Mouse (Mus musculus) midbrain, embryonic 16.5 days (tissue): ENCODE results near the gene Ryr1. TPM values are rescaled to one million over a fixed set of nuclear protein-coding genes. Genes with fewer than 3 reads are reported as not detected.
"Not testable (repeated sequence)": the region's sequence is repeated elsewhere in the genome, so short reads cannot be mapped to it uniquely, and the experiment has no call there.

Source experiments
- ATAC-seq: fragments of 200-750 bp; cut with Nextera tagmentation; 2 replicates; pipeline ENCODE4 v1.8.0; 2017; ENCODE audit warnings: moderate TSS enrichment
- H3K27ac ChIP-seq: fragments of 300-500 bp; sonication (generic); 2 replicates; pipeline ENCODE4 v1.5.1; 2014; ENCODE audit warnings: mild to moderate bottlenecking, low read length, mixed read lengths
- H3K27me3 ChIP-seq: fragments of 300-500 bp; sonication (generic); 2 replicates; pipeline ENCODE4 v1.6.1; 2014; ENCODE audit warnings: low read depth, low read length, mixed read lengths; ENCODE audit not compliant: control insufficient read depth, insufficient read depth
- H3K36me3 ChIP-seq: fragments of 300-500 bp; sonication (generic); 2 replicates; pipeline ENCODE4 v1.6.1; 2014; ENCODE audit warnings: mild to moderate bottlenecking, low read length, moderate library complexity, mixed read lengths; ENCODE audit not compliant: control insufficient read depth, insufficient read depth
- H3K4me1 ChIP-seq: fragments of 300-500 bp; sonication (generic); 2 replicates; pipeline ENCODE4 v1.6.1; 2014; ENCODE audit warnings: mild to moderate bottlenecking, low read length, mixed read lengths; ENCODE audit not compliant: control insufficient read depth, insufficient read depth
- H3K4me2 ChIP-seq: fragments of 300-500 bp; sonication (generic); 2 replicates; pipeline ENCODE4 v1.6.1; 2014; ENCODE audit warnings: mild to moderate bottlenecking, low read length, mixed read lengths
- H3K4me3 ChIP-seq: fragments of 300-500 bp; sonication (generic); 2 replicates; pipeline ENCODE4 v1.5.1; 2014; ENCODE audit warnings: low read depth, mild to moderate bottlenecking, low read length, moderate library complexity, mixed read lengths
- H3K9ac ChIP-seq: fragments of 300-500 bp; sonication (generic); 2 replicates; pipeline ENCODE4 v1.6.1; 2014; ENCODE audit warnings: low read depth, low read length, mixed read lengths
- H3K9me3 ChIP-seq: fragments of 300-500 bp; sonication (generic); replicated peaks from 2 replicates; pipeline ENCODE4 v1.6.1; 2014; ENCODE audit warnings: mild to moderate bottlenecking, low read length, mixed read lengths; ENCODE audit not compliant: control insufficient read depth, poor library complexity, severe bottlenecking
- WGBS: fragments of 180-500 bp; shearing (Covaris S2); extraction: QIAGEN DNeasy Blood & Tissue Kit; methylation state at CpG from one replicate; pipeline ENCODE4 v1.1.7; 2014; 5-methylcytosine and 5-hydroxymethylcytosine counted together
- polyA plus RNA-seq: library from polyadenylated mRNA; unstranded; fragments of >200 nt; fragmentation: Nextera tagmentation; extraction: Ambion mirVana; gene quantifications from 2 replicates; pipeline ENCODE4 v1.2.1, GENCODE M21; 2015

Gene Ryr1
- polyA plus RNA-seq, 1 experiment from 2014 or later = 14.4 TPM

- H3K9me3 ChIP-seq = no peaks in the 10 kb centered on the region
- no peak overlapping the region for H3K9ac ChIP-seq
- H3K27me3 ChIP-seq = no peaks in the 10 kb centered on the region
- no peak overlapping the region for H3K4me3 ChIP-seq
- 82% methylated on average over 12 of the region's 12 CpGs for WGBS
- no peak for ATAC-seq
- peaks cover 8% of the 10 kb centered on the region for H3K36me3 ChIP-seq
- no peak overlapping the region for H3K4me2 ChIP-seq
- H3K27ac ChIP-seq = no peak overlapping the region
- no peaks in the 10 kb centered on the region for H3K4me1 ChIP-seq
Measured at GRCm38 (mm10) chr7:28969672-28970394, 155.1 kb downstream of the Ryr1 start.

DNA sequence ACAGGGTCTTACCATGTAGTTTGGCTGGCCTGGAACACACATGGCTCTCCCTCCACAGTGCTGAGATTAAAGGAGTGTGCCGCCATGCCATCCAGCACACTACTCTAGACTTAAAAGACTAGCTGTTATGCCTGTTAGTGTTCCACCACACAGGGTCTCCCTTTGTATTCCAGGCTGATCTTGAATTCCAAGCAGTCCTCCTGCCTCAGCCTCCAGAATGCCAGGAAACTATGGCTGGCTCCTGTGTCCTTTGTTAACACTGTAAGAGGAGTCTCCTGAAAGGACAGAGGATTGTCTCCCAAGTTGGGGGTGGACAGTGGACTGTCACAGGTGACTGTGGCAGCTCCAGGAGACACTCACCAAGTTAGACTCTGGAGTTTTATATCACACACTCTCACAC is 155.7 kb downstream of the Ryr1 start:
- no peak overlapping the region for H3K9ac ChIP-seq
- 84% methylated on average over 1 of the region's 1 CpGs for WGBS
- ATAC-seq = no peak

GRCm38 (mm10) chr7:28968120-28968519 is 156.9 kb downstream of the Ryr1 start:
- H3K9ac ChIP-seq, ATAC-seq, H3K27ac ChIP-seq, H3K36me3 ChIP-seq, H3K9me3 ChIP-seq, H3K4me2 ChIP-seq, H3K4me1 ChIP-seq, H3K4me3 ChIP-seq, H3K27me3 ChIP-seq: not testable (repeated sequence)
- 97% methylated on average over 8 of the region's 8 CpGs for WGBS

More for the DNA sequence above, 155.7 kb downstream of the Ryr1 start:
- Histone ChIP-seq H3K27me3 (no peaks in the 10 kb centered on the region), H3K4me2 (no peak overlapping the region), H3K9me3 (no peaks in the 10 kb centered on the region), H3K4me3 (no peak overlapping the region), H3K4me1 (no peaks in the 10 kb centered on the region), H3K36me3 (peaks cover 6% of the 10 kb centered on the region), H3K27ac (no peak overlapping the region)

DNA sequence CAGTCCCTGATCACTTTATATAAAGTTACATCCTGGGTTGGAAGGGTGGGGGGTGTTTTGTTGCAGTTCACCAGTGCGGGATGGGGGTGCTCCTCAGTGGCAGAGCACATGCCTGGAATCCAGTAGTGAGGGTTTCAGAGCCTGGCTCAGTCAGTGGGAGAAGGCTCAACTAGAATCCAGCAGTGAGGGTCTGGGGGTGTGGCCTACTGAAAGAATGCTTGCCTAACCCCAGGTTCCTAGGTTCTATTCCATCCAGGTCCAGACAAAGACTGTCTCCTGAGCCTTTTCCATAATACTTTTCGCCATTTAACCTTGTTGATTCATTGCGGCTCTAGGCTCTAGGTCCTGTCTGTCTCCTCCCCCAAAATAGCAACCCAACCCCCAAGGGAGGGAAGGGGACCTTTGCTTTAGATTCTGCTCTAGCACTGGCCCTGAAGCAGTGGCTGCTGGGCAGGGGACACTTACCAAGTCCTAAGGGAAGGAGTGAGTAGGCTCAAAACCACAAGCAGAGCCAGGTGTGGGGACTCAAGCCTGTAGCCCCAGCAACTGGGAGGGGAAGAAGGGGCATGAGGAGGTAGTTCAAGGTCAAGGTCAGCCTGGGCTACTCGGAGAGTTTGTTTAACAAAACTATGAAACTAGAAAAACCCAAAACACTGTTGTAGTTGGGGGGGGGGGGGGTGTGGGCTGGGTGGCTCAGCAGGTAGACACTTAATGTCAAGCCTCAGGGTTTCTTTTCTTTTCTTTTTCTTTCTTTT is 158.1 kb downstream of the Ryr1 start:
- Histone ChIP-seq H3K4me3 (no peak overlapping the region), H3K4me2 (no peak overlapping the region), H3K9ac (no peak overlapping the region), H3K9me3 (no peaks in the 10 kb centered on the region), H3K27me3 (no peaks in the 10 kb centered on the region), H3K4me1 (0 out of 2 replicates have a peak, but pooled peaks cover 2% of the 10 kb centered on the region), H3K27ac (no peak overlapping the region), H3K36me3 (peaks cover 3% of the 10 kb centered on the region; the same call in 1 of the 2 replicates)
- ATAC-seq = no peak
- 71% methylated on average over 4 of the region's 4 CpGs for WGBS

DNA sequence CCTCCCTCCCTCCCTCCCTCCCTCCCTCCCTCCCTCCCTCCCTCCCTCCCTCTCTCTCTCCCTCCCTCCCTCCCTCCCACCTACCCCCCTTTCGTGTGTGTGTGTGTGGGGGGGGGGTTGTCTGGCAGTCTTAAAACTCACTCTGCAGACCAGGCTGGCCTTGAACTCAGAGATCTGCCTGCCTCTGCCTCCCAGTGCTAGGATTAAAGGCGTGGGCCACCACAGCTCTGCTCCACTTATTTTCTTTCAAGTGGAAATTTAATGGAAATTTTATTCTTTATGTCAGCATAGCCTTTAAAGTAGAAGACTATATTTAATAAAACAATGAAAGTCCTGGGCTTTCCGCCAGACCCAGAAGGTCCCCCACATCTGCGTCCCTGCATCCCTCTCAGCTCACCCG is 158.8 kb downstream of the Ryr1 start:
- H3K36me3 ChIP-seq = no peaks in the 10 kb centered on the region
- H3K27ac ChIP-seq = no peak overlapping the region
- peaks cover 4% of the 10 kb centered on the region for H3K4me1 ChIP-seq
- no peak overlapping the region for H3K4me3 ChIP-seq
- no peak overlapping the region for H3K9ac ChIP-seq
- H3K4me2 ChIP-seq = no peak overlapping the region
- ATAC-seq = no peak
- WGBS = 86% methylated on average over 4 of the region's 5 CpGs
- no peaks in the 10 kb centered on the region for H3K27me3 ChIP-seq
- H3K9me3 ChIP-seq = no peaks in the 10 kb centered on the region

- 78% methylated on average over 5 of the region's 5 CpGs for WGBS
- H3K4me1 ChIP-seq = peaks cover 12% of the 10 kb centered on the region
- H3K9me3 ChIP-seq = no peaks in the 10 kb centered on the region
- H3K4me3 ChIP-seq = no peak overlapping the region
- no peaks in the 10 kb centered on the region for H3K36me3 ChIP-seq
- no peaks in the 10 kb centered on the region for H3K27me3 ChIP-seq
- no peak overlapping the region for H3K27ac ChIP-seq
- no peak overlapping the region for H3K9ac ChIP-seq
- ATAC-seq = no peak
- H3K4me2 ChIP-seq = no peak overlapping the region
Measured at GRCm38 (mm10) chr7:28965346-28965840, 159.6 kb downstream of the Ryr1 start.

DNA sequence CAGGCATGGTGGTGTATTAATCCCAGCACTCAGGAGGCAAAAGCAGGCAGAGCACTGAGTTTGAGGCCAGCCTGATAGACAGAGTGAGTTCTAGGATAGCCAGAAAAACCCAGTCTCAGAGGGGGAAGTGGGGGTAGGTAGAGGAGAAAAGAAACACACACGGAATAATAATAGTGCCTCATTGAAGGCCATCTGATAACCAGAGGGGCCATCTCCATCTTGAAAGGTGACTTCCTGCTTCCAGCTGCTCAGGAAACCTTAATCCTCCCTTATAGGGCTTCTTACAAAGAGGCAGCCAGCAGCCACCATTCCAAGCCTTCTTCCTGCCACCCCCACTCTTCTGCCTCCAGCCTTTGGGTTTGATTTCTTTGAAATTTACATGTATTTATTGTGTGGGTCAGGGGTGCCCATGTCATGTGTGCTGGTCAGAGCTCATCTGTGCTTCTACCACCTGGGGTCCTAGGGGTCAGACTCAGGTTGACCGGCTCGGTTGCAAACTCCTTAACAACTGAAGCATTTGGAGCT is 161.5 kb downstream of the Ryr1 start:
- Histone ChIP-seq H3K9ac (no peak overlapping the region), H3K27me3 (no peaks in the 10 kb centered on the region), H3K9me3 (no peaks in the 10 kb centered on the region), H3K4me1 (peaks cover 30% of the 10 kb centered on the region), H3K27ac (no peak overlapping the region), H3K4me3 (no peak overlapping the region), H3K36me3 (no peaks in the 10 kb centered on the region), H3K4me2 (no peak overlapping the region)
- 75% methylated on average over 3 of the region's 3 CpGs for WGBS
- no peak for ATAC-seq

DNA sequence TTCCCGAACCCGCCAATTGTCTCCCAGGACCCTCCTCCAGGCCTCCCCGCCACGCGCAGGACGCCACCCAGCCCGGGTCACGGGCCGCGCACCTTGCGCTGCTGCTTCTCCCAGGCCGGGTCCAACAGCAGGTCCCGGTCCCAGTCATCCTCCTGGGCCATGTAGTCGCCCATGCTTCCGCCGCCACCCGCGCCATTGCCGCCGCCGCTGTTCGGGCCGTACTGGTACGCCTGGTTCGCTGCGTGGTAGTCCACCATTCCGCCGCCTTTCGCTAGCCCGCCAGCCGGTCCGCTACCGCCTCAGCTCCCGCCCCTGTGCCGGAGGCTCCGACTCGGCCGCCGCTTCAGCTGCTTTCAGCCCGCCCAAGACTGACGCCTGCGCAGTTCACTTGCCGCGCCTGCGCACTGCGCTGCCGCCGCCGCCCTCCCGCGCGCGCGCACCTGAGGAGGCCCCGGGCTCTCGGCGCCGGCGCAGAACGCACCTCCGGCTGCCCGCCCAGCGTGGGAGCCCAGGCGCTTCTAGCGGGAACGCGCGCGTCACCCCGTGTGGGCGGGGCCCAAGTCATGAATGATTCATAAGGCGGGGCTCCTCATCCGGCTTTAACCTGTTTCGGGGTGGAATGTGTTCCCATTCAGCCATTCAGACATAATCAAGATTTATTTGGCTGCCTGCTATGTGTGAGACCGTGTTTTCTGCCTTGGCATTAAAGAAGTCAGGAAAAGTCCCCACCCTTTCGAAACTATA is 162.9 kb downstream of the Ryr1 start, which contains the start of gene Actn4:
Actn4 (minus strand) TSS at position 414 of the 744 bp plus-strand sequence.
- Histone ChIP-seq H3K36me3 (no peaks in the 10 kb centered on the region), H3K4me1 (peaks cover 34% of the 10 kb centered on the region)
- WGBS = under 1% methylated on average over 76 of the region's 76 CpGs

More for the DNA sequence above, 162.9 kb downstream of the Ryr1 start, which contains the start of gene Actn4:
- ATAC-seq = peak; percentile 91
- Histone ChIP-seq H3K27me3 (no peaks in the 10 kb centered on the region), H3K27ac (peak within 1 kb of the TSS; percentile 88), H3K4me2 (peak within 1 kb of the TSS; percentile 83), H3K9ac (peak within 1 kb of the TSS; percentile 93), H3K9me3 (no peaks in the 10 kb centered on the region), H3K4me3 (peak within 1 kb of the TSS; percentile 90)
